Mouse (Mus musculus): ENCODE measurements at regions not wholly inside any gene's neighbourhood (a gene's known extent, or its start where the extent isn't known, plus 50 kb on each side); places are given as distances from the start of the nearest gene placed in this dataset.

DNA sequence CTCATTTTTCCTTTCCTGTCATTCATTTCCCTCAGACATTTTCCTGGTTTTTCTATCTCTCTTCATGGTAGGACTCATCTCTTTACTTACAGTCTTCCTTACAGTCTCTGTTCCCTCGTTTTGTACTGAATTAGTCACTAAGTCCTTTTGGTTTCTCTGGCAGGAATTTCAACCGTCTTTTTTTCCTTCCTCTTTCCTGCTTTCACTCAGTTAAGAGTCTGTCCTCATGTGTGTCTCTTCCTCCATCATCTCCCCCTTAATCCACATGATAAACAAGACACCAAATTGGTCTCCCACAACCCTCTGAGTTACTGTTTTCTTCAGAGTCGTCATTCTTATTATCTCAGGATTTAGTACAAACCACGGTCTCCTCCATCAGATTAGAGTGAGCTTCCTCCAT lies 131.2 kb downstream of the Gm5426 start:
- Histone ChIP-seq H3K79me2 (ENCODE audit: control insufficient read depth, insufficient read depth, low read length, poor library complexity) (no peaks in the 10 kb centered on the region), H3K27me3 (ENCODE audit: control insufficient read depth in 1 of 2, insufficient read depth in 2 of 2, low read length in 2 of 2) (no peaks in the 10 kb centered on the region), H3K36me3 (ENCODE audit: control insufficient read depth in 1 of 2, insufficient read depth in 2 of 2, low read length in 2 of 2) (no peaks in the 10 kb centered on the region), H3K4me3 (ENCODE audit: control insufficient read depth in 1 of 2, insufficient read depth in 1 of 2, low read depth in 2 of 2, low read length in 2 of 2) (no peak overlapping the region), H3K4me1 (ENCODE audit: control insufficient read depth in 1 of 2, insufficient read depth in 2 of 2, low read length in 2 of 2) (no peaks in the 10 kb centered on the region), H3K9ac (ENCODE audit: control insufficient read depth, low read depth, low read length, poor library complexity, severe bottlenecking) (no peak overlapping the region), H3K27ac (ENCODE audit: control insufficient read depth, low read depth, low read length) (no peak overlapping the region), H3K9me3 (replicated peaks; ENCODE audit: insufficient read depth, low read length) (no peaks in the 10 kb centered on the region)
- no peak for TF ChIP-seq ZC3H11A (IDR thresholded peaks at IDR 0.05; ENCODE audit: low read depth, low read length)
- TF ChIP-seq UBTF (IDR thresholded peaks at IDR 0.05; ENCODE audit: borderline replicate concordance, insufficient read depth, low read depth, low read length) = no peak
- TF ChIP-seq CHD2 (IDR thresholded peaks at IDR 0.05; ENCODE audit: low read length) = no peak
- TF ChIP-seq MAZ (IDR thresholded peaks at IDR 0.05; ENCODE audit: low read depth, low read length) = no peak
- no peak for TF ChIP-seq RCOR1 (IDR thresholded peaks at IDR 0.05; ENCODE audit: low read depth, low read length)
- TF ChIP-seq EP300 (IDR thresholded peaks at IDR 0.05; ENCODE audit: low read depth in 1 of 2, low read length in 2 of 2) = no peak
- no peak for TF ChIP-seq MYB (IDR thresholded peaks at IDR 0.05; ENCODE audit: low read depth, low read length)
- no peak for TF ChIP-seq MAX (IDR thresholded peaks at IDR 0.05; ENCODE audit: low read length)
- TF ChIP-seq MEF2A (IDR thresholded peaks at IDR 0.05; ENCODE audit: extremely low read depth, insufficient replicate concordance, low read depth, low read length, poor library complexity, severe bottlenecking) = no peak
- DNase-seq (ENCODE audit: low read depth, low spot score) = no peak

DNA sequence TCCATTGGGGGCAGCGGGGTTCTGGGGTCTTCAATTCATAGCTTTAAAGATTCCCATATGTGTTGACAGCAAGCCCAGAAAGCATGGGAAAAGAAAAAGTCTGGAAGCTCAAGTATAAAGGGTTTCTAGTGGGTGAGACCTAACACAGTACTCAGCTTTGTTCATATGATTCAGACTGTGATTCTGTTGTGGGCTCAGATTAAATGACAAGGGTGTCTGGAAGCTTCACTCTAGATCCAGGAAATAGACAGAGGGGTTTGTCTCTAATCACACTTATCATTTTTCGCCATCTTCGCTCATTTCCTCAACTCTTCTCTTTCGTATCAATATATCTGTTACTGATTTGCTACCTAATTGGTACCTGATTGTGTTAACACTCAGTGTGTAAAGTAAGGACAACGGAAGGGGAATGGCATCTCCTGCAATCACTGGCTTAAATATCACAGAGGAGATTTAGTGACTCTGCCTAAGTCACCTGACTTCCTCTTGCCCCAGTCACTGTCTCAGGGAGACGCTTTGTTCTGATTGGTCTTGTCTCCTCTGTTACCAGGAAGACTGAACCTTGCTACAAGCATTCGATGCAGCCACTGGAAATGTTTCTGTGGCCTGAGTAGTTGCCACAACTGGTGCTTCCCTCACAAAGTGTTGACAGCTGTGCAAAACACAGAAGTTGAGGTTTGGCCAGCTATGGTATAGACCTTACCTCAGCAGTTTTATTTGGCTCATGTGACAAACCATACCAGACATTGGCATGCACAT lies 137.4 kb downstream of the Gm5426 start:
- no peaks in the 10 kb centered on the region for H3K27me3 ChIP-seq (ENCODE audit: control insufficient read depth in 1 of 2, insufficient read depth in 2 of 2, low read length in 2 of 2)
- H3K36me3 ChIP-seq (ENCODE audit: control insufficient read depth in 1 of 2, insufficient read depth in 2 of 2, low read length in 2 of 2) = no peaks in the 10 kb centered on the region
- no peak overlapping the region for H3K27ac ChIP-seq (ENCODE audit: control insufficient read depth, low read depth, low read length)
- no peak for DNase-seq (ENCODE audit: low read depth, low spot score)
- H3K4me1 ChIP-seq (ENCODE audit: control insufficient read depth in 1 of 2, insufficient read depth in 2 of 2, low read length in 2 of 2) = no peaks in the 10 kb centered on the region
- no peaks in the 10 kb centered on the region for H3K9me3 ChIP-seq (replicated peaks; ENCODE audit: insufficient read depth, low read length)
- H3K4me3 ChIP-seq (ENCODE audit: control insufficient read depth in 1 of 2, insufficient read depth in 1 of 2, low read depth in 2 of 2, low read length in 2 of 2) = no peak overlapping the region
- no peaks in the 10 kb centered on the region for H3K79me2 ChIP-seq (ENCODE audit: control insufficient read depth, insufficient read depth, low read length, poor library complexity)
- H3K9ac ChIP-seq (ENCODE audit: control insufficient read depth, low read depth, low read length, poor library complexity, severe bottlenecking) = no peak overlapping the region
- TF ChIP-seq CTCF (IDR thresholded peaks at IDR 0.05 in 2 of 3, conservative IDR thresholded peaks at IDR 0.05 in 1 of 3; ENCODE audit: control insufficient read depth in 1 of 3, insufficient read depth in 1 of 3, low read depth in 2 of 3, low read length in 3 of 3, poor library complexity in 1 of 3, severe bottlenecking in 1 of 3) (no peak), JUND (IDR thresholded peaks at IDR 0.05; ENCODE audit: low read depth, low read length) (no peak)

- TF ChIP-seq RCOR1 (IDR thresholded peaks at IDR 0.05; ENCODE audit: low read depth, low read length) (no peak), USF2 (IDR thresholded peaks at IDR 0.05; ENCODE audit: borderline replicate concordance in 1 of 2, insufficient read depth in 1 of 2, low read depth in 1 of 2, low read length in 2 of 2) (no peak), E2F4 (IDR thresholded peaks at IDR 0.05; ENCODE audit: borderline replicate concordance, low read depth, low read length) (no peak), MAX (IDR thresholded peaks at IDR 0.05; ENCODE audit: low read length) (no peak), NRF1 (IDR thresholded peaks at IDR 0.05; ENCODE audit: insufficient read depth, low read depth, low read length, poor library complexity, severe bottlenecking) (no peak), MAZ (IDR thresholded peaks at IDR 0.05; ENCODE audit: low read depth, low read length) (no peak)
- Histone ChIP-seq H3K9me3 (replicated peaks; ENCODE audit: insufficient read depth, low read length) (no peaks in the 10 kb centered on the region), H3K36me3 (ENCODE audit: control insufficient read depth in 1 of 2, insufficient read depth in 2 of 2, low read length in 2 of 2) (no peaks in the 10 kb centered on the region), H3K79me2 (ENCODE audit: control insufficient read depth, insufficient read depth, low read length, poor library complexity) (no peaks in the 10 kb centered on the region), H3K9ac (ENCODE audit: control insufficient read depth, low read depth, low read length, poor library complexity, severe bottlenecking) (no peak overlapping the region), H3K4me1 (ENCODE audit: control insufficient read depth in 1 of 2, insufficient read depth in 2 of 2, low read length in 2 of 2) (no peaks in the 10 kb centered on the region), H3K27ac (ENCODE audit: control insufficient read depth, low read depth, low read length) (no peak overlapping the region), H3K4me3 (ENCODE audit: control insufficient read depth in 1 of 2, insufficient read depth in 1 of 2, low read depth in 2 of 2, low read length in 2 of 2) (no peak overlapping the region), H3K27me3 (ENCODE audit: control insufficient read depth in 1 of 2, insufficient read depth in 2 of 2, low read length in 2 of 2) (no peaks in the 10 kb centered on the region)
- DNase-seq (ENCODE audit: low read depth, low spot score) = no peak
Observed at GRCm38 (mm10) chr10:96280149-96280548, 143.7 kb downstream of the Gm5426 start.
